Mouse (Mus musculus): ENCODE measurements around the gene C2cd5. TPM values are rescaled to one million over a fixed set of nuclear protein-coding genes. Genes with fewer than 3 reads are reported as not detected.
"Not testable (repeated sequence)": the region's sequence is repeated elsewhere in the genome, so short reads cannot be mapped to it uniquely, and the experiment has no call there.

C2cd5 gene
- polyA plus RNA-seq, 1 experiment from 2014 or later = 51.4 TPM

GRCm38 (mm10) chr6:142995567-142995966 is 104.4 kb downstream of the C2cd5 start:
- Histone ChIP-seq H3K4me3 (no peak overlapping the region), H3K27me3 (replicated peaks) (no peaks in the 10 kb centered on the region), H3K4me1 (peaks cover 32% of the 10 kb centered on the region), H3K36me3 (replicated peaks) (no peaks in the 10 kb centered on the region), H3K27ac (no peak overlapping the region), H3K9ac (no peak overlapping the region), H3K9me3 (no peaks in the 10 kb centered on the region), H3K4me2 (no peak overlapping the region)
- ATAC-seq (replicated peaks) = no peak
- WGBS = 71% methylated on average over 5 of the region's 5 CpGs

- Histone ChIP-seq H3K9ac (no peak overlapping the region), H3K4me2 (no peak overlapping the region), H3K27ac (no peak overlapping the region), H3K27me3 (replicated peaks) (no peaks in the 10 kb centered on the region), H3K36me3 (replicated peaks) (no peaks in the 10 kb centered on the region), H3K9me3 (no peaks in the 10 kb centered on the region), H3K4me1 (peaks cover 32% of the 10 kb centered on the region), H3K4me3 (no peak overlapping the region)
- 53% methylated on average over 7 of the region's 7 CpGs for WGBS
- ATAC-seq (replicated peaks) = no peak
Measured at GRCm38 (mm10) chr6:142994821-142995220, 105.1 kb downstream of the C2cd5 start.

- H3K27me3 ChIP-seq (replicated peaks) = no peaks in the 10 kb centered on the region
- H3K27ac ChIP-seq = peak overlapping the region; percentile 8; the same call in 1 of the 2 replicates
- ATAC-seq (replicated peaks) = peak; percentile 41; the same call in 1 of the 2 replicates
- no peak overlapping the region for H3K9ac ChIP-seq
- H3K4me3 ChIP-seq = no peak overlapping the region
- no peak overlapping the region for H3K4me2 ChIP-seq
- 17% methylated on average over 14 of the region's 14 CpGs for WGBS
- H3K4me1 ChIP-seq = peaks cover 32% of the 10 kb centered on the region
- H3K9me3 ChIP-seq = no peaks in the 10 kb centered on the region
- H3K36me3 ChIP-seq (replicated peaks) = no peaks in the 10 kb centered on the region
Measured at GRCm38 (mm10) chr6:142993705-142994698, 105.9 kb downstream of the C2cd5 start.

- Histone ChIP-seq H3K9me3 (no peaks in the 10 kb centered on the region), H3K9ac (no peak overlapping the region), H3K27ac (peak overlapping the region; percentile 8; the same call in 1 of the 2 replicates), H3K4me1 (peaks cover 32% of the 10 kb centered on the region), H3K36me3 (replicated peaks) (no peaks in the 10 kb centered on the region), H3K4me2 (no peak overlapping the region), H3K4me3 (no peak overlapping the region), H3K27me3 (replicated peaks) (no peaks in the 10 kb centered on the region)
- WGBS = 71% methylated on average over 2 of the region's 2 CpGs
- ATAC-seq (replicated peaks) = no peak
Measured at GRCm38 (mm10) chr6:142992971-142993370, 107.0 kb downstream of the C2cd5 start.

GRCm38 (mm10) chr6:142992099-142992498 is 107.8 kb downstream of the C2cd5 start:
- Histone ChIP-seq H3K27ac (0 out of 2 replicates have a peak overlapping the region, but pooled peaks have one; percentile 48), H3K36me3 (replicated peaks) (no peaks in the 10 kb centered on the region), H3K9me3 (no peaks in the 10 kb centered on the region), H3K9ac (no peak overlapping the region), H3K4me3 (no peak overlapping the region), H3K27me3 (replicated peaks) (no peaks in the 10 kb centered on the region), H3K4me1 (peaks cover 32% of the 10 kb centered on the region), H3K4me2 (no peak overlapping the region)
- ATAC-seq (replicated peaks) = 0 out of 2 replicates have a peak, but pooled peaks have one; percentile 12
- 25% methylated on average over 7 of the region's 7 CpGs for WGBS

- Histone ChIP-seq H3K27me3 (replicated peaks) (no peaks in the 10 kb centered on the region), H3K36me3 (replicated peaks) (no peaks in the 10 kb centered on the region), H3K4me3 (no peak overlapping the region), H3K27ac (0 out of 2 replicates have a peak overlapping the region, but pooled peaks have one; percentile 48), H3K9me3 (no peaks in the 10 kb centered on the region), H3K9ac (no peak overlapping the region), H3K4me1 (peaks cover 32% of the 10 kb centered on the region), H3K4me2 (no peak overlapping the region)
- WGBS = 27% methylated on average over 7 of the region's 7 CpGs
- ATAC-seq (replicated peaks) = no peak
Measured at GRCm38 (mm10) chr6:142991391-142992059, 108.4 kb downstream of the C2cd5 start.

GRCm38 (mm10) chr6:142990516-142990915 is 109.4 kb downstream of the C2cd5 start:
- Histone ChIP-seq H3K4me3 (no peak overlapping the region), H3K27me3 (replicated peaks) (no peaks in the 10 kb centered on the region), H3K4me2 (no peak overlapping the region), H3K9me3 (no peaks in the 10 kb centered on the region), H3K9ac (no peak overlapping the region), H3K36me3 (replicated peaks) (no peaks in the 10 kb centered on the region), H3K4me1 (peaks cover 32% of the 10 kb centered on the region), H3K27ac (no peak overlapping the region)
- 87% methylated on average over 9 of the region's 9 CpGs for WGBS
- ATAC-seq (replicated peaks) = no peak

- Histone ChIP-seq H3K27ac (no peak overlapping the region), H3K4me1 (peaks cover 28% of the 10 kb centered on the region), H3K4me2 (no peak overlapping the region), H3K36me3 (replicated peaks) (no peaks in the 10 kb centered on the region), H3K9me3 (no peaks in the 10 kb centered on the region), H3K4me3 (no peak overlapping the region), H3K27me3 (replicated peaks) (no peaks in the 10 kb centered on the region), H3K9ac (no peak overlapping the region)
- 93% methylated on average over 13 of the region's 13 CpGs for WGBS
- no peak for ATAC-seq (replicated peaks)
Measured at GRCm38 (mm10) chr6:142989495-142989894, 110.4 kb downstream of the C2cd5 start.

GRCm38 (mm10) chr6:142988753-142989152 is 111.2 kb downstream of the C2cd5 start:
- no peaks in the 10 kb centered on the region for H3K27me3 ChIP-seq (replicated peaks)
- no peak for ATAC-seq (replicated peaks)
- 25% methylated on average over 10 of the region's 10 CpGs for WGBS
- H3K27ac ChIP-seq = no peak overlapping the region
- H3K4me3 ChIP-seq = no peak overlapping the region
- peaks cover 22% of the 10 kb centered on the region for H3K4me1 ChIP-seq
- H3K36me3 ChIP-seq (replicated peaks) = no peaks in the 10 kb centered on the region
- H3K9me3 ChIP-seq = no peaks in the 10 kb centered on the region
- H3K9ac ChIP-seq = no peak overlapping the region
- H3K4me2 ChIP-seq = no peak overlapping the region

- no peaks in the 10 kb centered on the region for H3K27me3 ChIP-seq (replicated peaks)
- peaks cover 21% of the 10 kb centered on the region for H3K4me1 ChIP-seq
- H3K4me2 ChIP-seq = no peak overlapping the region
- no peak overlapping the region for H3K9ac ChIP-seq
- no peak for ATAC-seq (replicated peaks)
- no peaks in the 10 kb centered on the region for H3K9me3 ChIP-seq
- H3K27ac ChIP-seq = no peak overlapping the region
- no peaks in the 10 kb centered on the region for H3K36me3 ChIP-seq (replicated peaks)
- H3K4me3 ChIP-seq = no peak overlapping the region
- 84% methylated on average over 6 of the region's 6 CpGs for WGBS
Measured at GRCm38 (mm10) chr6:142988231-142988630, 111.7 kb downstream of the C2cd5 start.

- H3K9ac ChIP-seq = no peak overlapping the region
- no peaks in the 10 kb centered on the region for H3K36me3 ChIP-seq (replicated peaks)
- H3K27ac ChIP-seq = no peak overlapping the region
- no peak for ATAC-seq (replicated peaks)
- no peak overlapping the region for H3K4me2 ChIP-seq
- H3K4me3 ChIP-seq = no peak overlapping the region
- peaks cover 18% of the 10 kb centered on the region for H3K4me1 ChIP-seq
- no peaks in the 10 kb centered on the region for H3K27me3 ChIP-seq (replicated peaks)
- 54% methylated on average over 6 of the region's 6 CpGs for WGBS
- H3K9me3 ChIP-seq = no peaks in the 10 kb centered on the region
Measured at GRCm38 (mm10) chr6:142987616-142988015, 112.3 kb downstream of the C2cd5 start.

GRCm38 (mm10) chr6:142986706-142987105 is 113.2 kb downstream of the C2cd5 start:
- H3K27me3 ChIP-seq (replicated peaks); H3K4me2 ChIP-seq; H3K27ac ChIP-seq; ATAC-seq (replicated peaks); H3K36me3 ChIP-seq (replicated peaks); H3K9me3 ChIP-seq; H3K4me1 ChIP-seq; H3K9ac ChIP-seq; H3K4me3 ChIP-seq: not testable (repeated sequence)
- 88% methylated on average over 9 of the region's 9 CpGs for WGBS
